Comparison of ENCODE assay signal across 29 mouse cellular contexts in genomic region chr5:66344182-66344581, GRCm38 (mm10).
A peak's percentile ranks its signal among the peaks of the same experiment; 100 is the strongest.
DNase-seq lines count a peak whose midpoint lies in the region; ATAC-seq and TF ChIP-seq lines count a peak whose summit lies in the region.
"Had no signal": no experiment of that assay in that cellular context is flagged by ENCODE, and none has a peak within 500 bp of the region (broad histone marks: within the 10 kb centered on the region; RNA-seq: fewer than 3 reads in every experiment).

No protein-coding gene starts in this region.

- no peaks in the 10 kb centered on the region for H3K27me3 ChIP-seq in CH12.LX (replicated peaks)
- H3K27me3 ChIP-seq in limb, embryonic 10.5 days (ENCODE audit: low read depth, poor library complexity, severe bottlenecking): no peaks in the 10 kb centered on the region
- H3K27me3 ChIP-seq in liver, postnatal 0 days (ENCODE audit: insufficient read depth, low read length): no peaks in the 10 kb centered on the region
- H3K27me3 ChIP-seq: embryonic facial prominence, embryonic 13.5 days; forebrain, embryonic 15.5 days; heart, embryonic 12.5 days; heart, embryonic 15.5 days; hindbrain, embryonic 13.5 days; intestine, embryonic 15.5 days had no signal

- dilution Hi-C loops in CH12.LX (cut with MboI; ENCODE audit: extremely low pct_ligation_motif_present, extremely low pct_unique_long_range_greater_than_20kb, low sequenced_read_pairs): no loop called here

- no peaks in the 10 kb centered on the region for H3K36me3 ChIP-seq in CH12.LX (replicated peaks in 1 of 2; ENCODE audit: control insufficient read depth in 1 of 2, insufficient read depth in 1 of 2, low read length in 1 of 2)
- no peaks in the 10 kb centered on the region for H3K36me3 ChIP-seq in limb, embryonic 10.5 days
- H3K36me3 ChIP-seq in liver, postnatal 0 days (replicated peaks; ENCODE audit: insufficient read depth, low read length): no peaks in the 10 kb centered on the region
- H3K36me3 ChIP-seq: embryonic facial prominence, embryonic 10.5 days; embryonic facial prominence, embryonic 13.5 days; forebrain, embryonic 12.5 days; forebrain, embryonic 15.5 days; heart, embryonic 12.5 days; heart, embryonic 15.5 days; hindbrain, embryonic 10.5 days; hindbrain, embryonic 13.5 days; intestine, embryonic 15.5 days had no signal

- H3K4me1 ChIP-seq in CH12.LX (ENCODE audit: control insufficient read depth in 1 of 2, insufficient read depth in 2 of 2): peaks cover 26 to 60% of the 10 kb centered on the region in 2 experiments
- peaks cover 25% of the 10 kb centered on the region for H3K4me1 ChIP-seq in limb, embryonic 10.5 days
- peaks cover 3% of the 10 kb centered on the region; the same call in 1 of the 2 replicates for H3K4me1 ChIP-seq in liver, postnatal 0 days (ENCODE audit: insufficient read depth)

- ATAC-seq in liver, postnatal 0 days: no peak
- ATAC-seq: CD4-positive, CD25-positive, alpha-beta regulatory T cell, adult 4 months; forebrain, embryonic 15.5 days; hindbrain, embryonic 16.5 days; intestine, embryonic 15.5 days had no signal

- 84% methylated on average over 2 of the region's 2 CpGs for WGBS in limb, embryonic 10.5 days
- WGBS in liver, postnatal 0 days (ENCODE audit: insufficient replicate concordance): 46% methylated on average over 2 of the region's 2 CpGs

- TF ChIP-seq RAD21 in CH12.LX (IDR thresholded peaks at IDR 0.05; ENCODE audit: low read depth, low read length): no peak

- no peaks in the 10 kb centered on the region for H3K9me3 ChIP-seq in CH12.LX (replicated peaks; ENCODE audit: low read length)
- no peaks in the 10 kb centered on the region for H3K9me3 ChIP-seq in limb, embryonic 10.5 days (replicated peaks)
- no peaks in the 10 kb centered on the region for H3K9me3 ChIP-seq in liver, postnatal 0 days (ENCODE audit: low read length)
- H3K9me3 ChIP-seq: embryonic facial prominence, embryonic 10.5 days; embryonic facial prominence, embryonic 13.5 days; forebrain, embryonic 12.5 days; forebrain, embryonic 15.5 days; heart, embryonic 12.5 days; heart, embryonic 15.5 days; hindbrain, embryonic 10.5 days; hindbrain, embryonic 13.5 days; intestine, embryonic 15.5 days had no signal

- no peak overlapping the region for H3K27ac ChIP-seq in CH12.LX (ENCODE audit: insufficient read depth, low read depth)
- H3K27ac ChIP-seq in limb, embryonic 10.5 days: 0 out of 2 replicates have a peak overlapping the region, but pooled peaks have one; percentile 30
- no peak overlapping the region for H3K27ac ChIP-seq in liver, postnatal 0 days (ENCODE audit: low read depth)
- H3K27ac ChIP-seq: embryonic facial prominence, embryonic 10.5 days; embryonic facial prominence, embryonic 13.5 days; forebrain, embryonic 12.5 days; forebrain, embryonic 15.5 days; heart, embryonic 15.5 days; hindbrain, embryonic 10.5 days; hindbrain, embryonic 13.5 days; intestine, embryonic 15.5 days had no signal

- H3K9ac ChIP-seq in CH12.LX (ENCODE audit: insufficient read depth, low read depth): no peak overlapping the region
- H3K9ac ChIP-seq in liver, postnatal 0 days (replicated peaks): no peak overlapping the region
- H3K9ac ChIP-seq: embryonic facial prominence, embryonic 13.5 days; forebrain, embryonic 12.5 days; forebrain, embryonic 15.5 days; heart, embryonic 12.5 days; heart, embryonic 15.5 days; hindbrain, embryonic 13.5 days; intestine, embryonic 15.5 days had no signal

- in situ Hi-C loops in CH12.LX (cut with MboI; ENCODE audit: low pct_ligation_motif_present, low pct_unique_long_range_greater_than_20kb, low sequenced_read_pairs): no loop called here

- no peak for TF ChIP-seq EP300 in CH12.LX (IDR thresholded peaks at IDR 0.05; ENCODE audit: low read length)
- no peak for TF ChIP-seq EP300 in liver, postnatal 0 days (IDR thresholded peaks at IDR 0.05; ENCODE audit: low read depth)

- no peak overlapping the region for H3K4me3 ChIP-seq in CH12.LX (replicated peaks in 1 of 3; ENCODE audit: low read depth in 2 of 3, low read length in 2 of 3, poor library complexity in 1 of 3)
- no peak overlapping the region for H3K4me3 ChIP-seq in limb, embryonic 10.5 days
- no peak overlapping the region for H3K4me3 ChIP-seq in liver, postnatal 0 days (ENCODE audit: low read depth, low read length)
- H3K4me3 ChIP-seq: embryonic facial prominence, embryonic 10.5 days; embryonic facial prominence, embryonic 13.5 days; erythroblast, embryonic 14.5 days; forebrain, embryonic 12.5 days; forebrain, embryonic 15.5 days; heart, embryonic 12.5 days; heart, embryonic 15.5 days; hindbrain, embryonic 10.5 days; hindbrain, embryonic 13.5 days; intestine, embryonic 15.5 days had no signal

- DNase-seq in gastrocnemius, postnatal 25 days: peak; percentile 20
- DNase-seq in gastrocnemius, postnatal 4 days (ENCODE audit: low spot score in 2 of 2): no peak
- peak; percentile 27 for DNase-seq in CH12.LX (ENCODE audit: extremely low read depth)
- DNase-seq in Muller cell, postnatal 12 days (ENCODE audit: inconsistent ontology term): peak; percentile 13
- DNase-seq in limb, embryonic 10.5 days (ENCODE audit: low spot score): no peak
- no peak for DNase-seq in lung, postnatal 25 days (ENCODE audit: low spot score)
- DNase-seq in liver, postnatal 0 days: no peak
- DNase-seq in right cerebral cortex, postnatal 25 days: no peak
- DNase-seq: adrenal gland, postnatal 10 days; cerebellum, adult 11 months; cerebellum, adult 2 months; cerebellum, adult 9-11 months; cerebellum, postnatal 36 days; embryo, embryonic 11 days; heart, adult 18-20 months; heart, postnatal 10 days; heart, postnatal 36 days had no signal

- 0 out of 2 replicates have a peak overlapping the region, but pooled peaks have one; percentile 11 for H3K4me2 ChIP-seq in CH12.LX (ENCODE audit: insufficient read depth, low read depth, poor library complexity, severe bottlenecking)
- no peak overlapping the region for H3K4me2 ChIP-seq in liver, postnatal 0 days (ENCODE audit: low read depth, low read length)
- H3K4me2 ChIP-seq: embryonic facial prominence, embryonic 13.5 days; forebrain, embryonic 12.5 days; forebrain, embryonic 15.5 days; heart, embryonic 12.5 days; heart, embryonic 15.5 days; hindbrain, embryonic 13.5 days; intestine, embryonic 15.5 days had no signal

- no peak for TF ChIP-seq POLR2A in CH12.LX (IDR thresholded peaks at IDR 0.05; ENCODE audit: low read depth, low read length)

- no peaks in the 10 kb centered on the region for H3K79me2 ChIP-seq in CH12.LX (replicated peaks; ENCODE audit: control insufficient read depth, extremely low read depth, insufficient read depth, poor library complexity, severe bottlenecking)

- no peak for TF ChIP-seq CTCF in CH12.LX (conservative IDR thresholded peaks at IDR 0.05 in 1 of 2, IDR thresholded peaks at IDR 0.05 in 1 of 2; ENCODE audit: low read depth in 2 of 2, low read length in 2 of 2)
- TF ChIP-seq CTCF in liver, postnatal 0 days (IDR thresholded peaks at IDR 0.05; ENCODE audit: low read depth): no peak

TF ChIP-seq in CH12.LX, 34 proteins besides CTCF, POLR2A, EP300 and RAD21:
- TF ChIP-seq MAX (IDR thresholded peaks at IDR 0.05; ENCODE audit: low read length): no peak
- no peak for TF ChIP-seq NRF1 (IDR thresholded peaks at IDR 0.05; ENCODE audit: low read depth, low read length)
- TF ChIP-seq MAFK (IDR thresholded peaks at IDR 0.05; ENCODE audit: insufficient replicate concordance, low read length): no peak
- no peak for TF ChIP-seq ELF1 (IDR thresholded peaks at IDR 0.05; ENCODE audit: low read depth, low read length)
- TF ChIP-seq TCF12 (IDR thresholded peaks at IDR 0.05; ENCODE audit: low read depth, low read length): no peak
- peak; percentile 71; the same call in 1 of the 2 replicates for TF ChIP-seq MEF2A (IDR thresholded peaks at IDR 0.05; ENCODE audit: borderline replicate concordance, low read depth, low read length)

Comparison
In these comparisons a context has a peak if more than half of its experiments do, and no peak if none do; other contexts are left out.
1. DNase-seq: peak in gastrocnemius, postnatal 25 days (single experiment), CH12.LX (single experiment) and Muller cell, postnatal 12 days (single experiment); none in gastrocnemius, postnatal 4 days (0 of 2), limb, embryonic 10.5 days (single experiment), lung, postnatal 25 days (single experiment), liver, postnatal 0 days (single experiment) and right cerebral cortex, postnatal 25 days (single experiment).